Mouse (Mus musculus) C2C12 (cell line): ENCODE data around the gene Orm3. TPM values are rescaled to one million over a fixed set of nuclear protein-coding genes. Genes with fewer than 3 reads are reported as not detected.

Experiments used
- H3K27me3 ChIP-seq: one replicate; pipeline ENCODE4 v1.6.1; 2011; ENCODE audit not compliant: control insufficient read depth, insufficient read depth, insufficient read length
- H3K36me3 ChIP-seq: one replicate; pipeline ENCODE4 v1.6.1; 2011; ENCODE audit not compliant: control insufficient read depth, insufficient read depth
- H3K4me3 ChIP-seq: one replicate; pipeline ENCODE4 v1.5.1; 2011; ENCODE audit warnings: mild to moderate bottlenecking, control low read depth; ENCODE audit not compliant: poor library complexity, insufficient read depth, severe bottlenecking
- H3K79me2 ChIP-seq: one replicate; pipeline ENCODE4 v1.6.1; 2011; ENCODE audit not compliant: control insufficient read depth, insufficient read depth
- H3K79me3 ChIP-seq: one replicate; pipeline ENCODE4 v1.6.1; 2011; ENCODE audit warnings: low read depth, control low read depth
- H3ac ChIP-seq: one replicate; pipeline ENCODE3; 2011; ENCODE audit warnings: low read depth; ENCODE audit not compliant: control insufficient read depth, insufficient read length
- CEBPB ChIP-seq: IDR thresholded peaks from one replicate; pipeline ENCODE4 v1.6.1; 2011; ENCODE audit warnings: low read depth, mild to moderate bottlenecking, control low read depth, moderate library complexity
- CTCF ChIP-seq: IDR thresholded peaks from one replicate; pipeline ENCODE4 v1.5.1; 2011; ENCODE audit not compliant: control insufficient read depth, insufficient read depth, insufficient read length
- FOSL1 ChIP-seq: IDR thresholded peaks from one replicate; pipeline ENCODE4 v1.8.0; 2011; ENCODE audit warnings: mild to moderate bottlenecking, low read length; ENCODE audit not compliant: poor library complexity, insufficient read depth, severe bottlenecking
- MAX ChIP-seq: IDR thresholded peaks from one replicate; pipeline ENCODE4 v1.6.1; 2011; ENCODE audit warnings: mild to moderate bottlenecking, control low read depth
- MYOD1 ChIP-seq: IDR thresholded peaks from one replicate; pipeline ENCODE4 v1.6.1; 2011; ENCODE audit warnings: low read depth; ENCODE audit not compliant: control insufficient read depth, insufficient read length
- MYOG ChIP-seq: IDR thresholded peaks from one replicate; pipeline ENCODE4 v1.6.1; 2011; ENCODE audit not compliant: control insufficient read depth, insufficient read length; ENCODE audit errors: extremely low read depth
- USF1 ChIP-seq: IDR thresholded peaks from one replicate; pipeline ENCODE4 v1.6.1; 2011; ENCODE audit warnings: low read depth, mild to moderate bottlenecking, control low read depth, moderate library complexity
- polyA plus RNA-seq: library from polyadenylated mRNA; unstranded; fragments of >200 nt; fragmentation: generic; extraction: Trizol; gene quantifications from one replicate; pipeline ENCODE4 v1.2.1, GENCODE M21; 2012; ENCODE audit warnings: missing spikeins

Orm3 gene
- polyA plus RNA-seq, 1 experiment: not detected

GRCm38 (mm10) chr4:63405683-63406082 is 49.7 kb downstream of the Orm3 start:
- TF ChIP-seq MYOD1 (no peak), MYOG (no peak), CTCF (no peak), FOSL1 (no peak), CEBPB (no peak), MAX (no peak), USF1 (no peak)
- H3K79me2 ChIP-seq: no peaks in the 10 kb centered on the region

GRCm38 (mm10) chr4:63408247-63408646 is 52.3 kb downstream of the Orm3 start:
- Histone ChIP-seq H3K4me3 (no peak overlapping the region), H3K27me3 (no peaks in the 10 kb centered on the region), H3K79me2 (no peaks in the 10 kb centered on the region), H3K36me3 (no peaks in the 10 kb centered on the region), H3K79me3 (no peaks in the 10 kb centered on the region), H3ac (no peak overlapping the region)
- TF ChIP-seq MYOD1 (no peak), MAX (no peak), CTCF (no peak), USF1 (no peak), FOSL1 (no peak), MYOG (no peak), CEBPB (no peak)

More at GRCm38 (mm10) chr4:63405683-63406082, 49.7 kb downstream of the Orm3 start:
- H3K27me3 ChIP-seq: no peaks in the 10 kb centered on the region
- H3K4me3 ChIP-seq: no peak overlapping the region
- H3K36me3 ChIP-seq: no peaks in the 10 kb centered on the region
- no peaks in the 10 kb centered on the region for H3K79me3 ChIP-seq
- no peak overlapping the region for H3ac ChIP-seq

GRCm38 (mm10) chr4:63408649-63409048 is 52.7 kb downstream of the Orm3 start:
- no peaks in the 10 kb centered on the region for H3K27me3 ChIP-seq
- H3ac ChIP-seq: no peak overlapping the region
- H3K36me3 ChIP-seq: no peaks in the 10 kb centered on the region
- no peaks in the 10 kb centered on the region for H3K79me3 ChIP-seq
- H3K4me3 ChIP-seq: no peak overlapping the region
- H3K79me2 ChIP-seq: no peaks in the 10 kb centered on the region
- TF ChIP-seq CTCF (peak; percentile 70), MYOD1 (no peak), CEBPB (no peak), FOSL1 (no peak), USF1 (no peak), MYOG (no peak)

Other genes with a start within 250 kb of the Orm3 start
- not detected for gene Ambp, start 201.4 kb upstream of the Orm3 start, polyA plus RNA-seq
- not detected for gene Kif12, start 184.0 kb upstream of the Orm3 start, polyA plus RNA-seq
- gene Col27a1, start 142.2 kb upstream of the Orm3 start, polyA plus RNA-seq: 0.08 TPM
- gene Orm1, start 11.6 kb upstream of the Orm3 start, polyA plus RNA-seq: 0.05 TPM
- not detected for gene Orm2, start 6.3 kb downstream of the Orm3 start, polyA plus RNA-seq
- gene Akna, start 47.2 kb downstream of the Orm3 start, polyA plus RNA-seq: 1.3 TPM
- 28.9 TPM for gene Whrn, start 139.8 kb downstream of the Orm3 start, polyA plus RNA-seq
- 335 TPM for gene Atp6v1g1, start 188.6 kb downstream of the Orm3 start, polyA plus RNA-seq
- gene Tmem268, start 202.6 kb downstream of the Orm3 start, polyA plus RNA-seq: 19.5 TPM
- gene Gm11213, start 249.1 kb downstream of the Orm3 start, polyA plus RNA-seq: not detected